Mouse (Mus musculus) layer of hippocampus, postnatal 14 days (tissue): Measurements from ENCODE around the gene Ltk. TPM values are rescaled to one million over a fixed set of nuclear protein-coding genes. Genes with fewer than 3 reads are reported as not detected.

Source experiments
- DNase-seq, 2 experiments: peaks; one replicate each; pipeline ENCODE4 v3.0.0; 2021 to 2022; ENCODE audit warnings: low spot score in 2 of 2, mixed read lengths in 1 of 2
- total RNA-seq, 2 experiments: library from RNA; stranded (reverse); gene quantifications; 2 replicates each; pipeline ENCODE4 v1.2.3; 2021

The Ltk gene
- total RNA-seq, 2 experiments from 2014 or later, result 6.0 to 10.5 TPM

- DNase-seq, result no peak
These were observed 52.6 kb downstream of the Ltk start for GRCm38 (mm10) chr2:119707676-119708075.

GRCm38 (mm10) chr2:119703171-119703570 lies 57.1 kb downstream of the Ltk start:
- peak in 1 of 2 experiments; percentile 46 for DNase-seq

Other genes starting within 250 kb of the Ltk start
- 1 to 10 TPM in 1 of 2 experiments, under 1 TPM in 1; 0.62 to 1.1 TPM for gene Exd1, start 212.8 kb downstream of the Ltk start, total RNA-seq
- 100 to 1,000 TPM; 151 TPM for gene Chp1, start 212.7 kb downstream of the Ltk start, total RNA-seq
- gene Nusap1, start 142.1 kb downstream of the Ltk start, total RNA-seq, result 1 to 10 TPM; 1.1 to 1.8 TPM
- gene Oip5, start 142.0 kb downstream of the Ltk start, total RNA-seq, result 1 to 10 TPM; 1.5 to 1.6 TPM
- 10 to 100 TPM; 29.2 to 30.3 TPM for gene Ndufaf1, start 97.6 kb downstream of the Ltk start, total RNA-seq
- 10 to 100 TPM; 58.0 to 59.9 TPM for gene Rtf1, start 85.4 kb downstream of the Ltk start, total RNA-seq
- 100 to 1,000 TPM; 186 to 204 TPM for gene Itpka, start 18.1 kb downstream of the Ltk start, total RNA-seq
- gene Rpap1, start 27.1 kb upstream of the Ltk start, total RNA-seq, result 10 to 100 TPM; 18.3 to 18.7 TPM
- 10 to 100 TPM; 61.3 to 62.1 TPM for gene Tyro3, start 37.3 kb upstream of the Ltk start, total RNA-seq
- 10 to 100 TPM; 61.0 to 61.7 TPM for gene Mga, start 136.8 kb upstream of the Ltk start, total RNA-seq
- gene Mapkbp1, start 212.3 kb upstream of the Ltk start, total RNA-seq, result 10 to 100 TPM; 55.3 to 57.7 TPM